Mouse (Mus musculus): ENCODE results near the gene Olfr935. TPM values are rescaled to one million over a fixed set of nuclear protein-coding genes. Genes with fewer than 3 reads are reported as not detected.

Gene Olfr935
- polyA plus RNA-seq (2014; fragmentation: Illumina TruSeq; extraction: RNeasy Lipid Tissue Mini Kit (QIAGEN cat#74804); ENCODE audit: low read depth, low replicate concordance), result not detected

DNA sequence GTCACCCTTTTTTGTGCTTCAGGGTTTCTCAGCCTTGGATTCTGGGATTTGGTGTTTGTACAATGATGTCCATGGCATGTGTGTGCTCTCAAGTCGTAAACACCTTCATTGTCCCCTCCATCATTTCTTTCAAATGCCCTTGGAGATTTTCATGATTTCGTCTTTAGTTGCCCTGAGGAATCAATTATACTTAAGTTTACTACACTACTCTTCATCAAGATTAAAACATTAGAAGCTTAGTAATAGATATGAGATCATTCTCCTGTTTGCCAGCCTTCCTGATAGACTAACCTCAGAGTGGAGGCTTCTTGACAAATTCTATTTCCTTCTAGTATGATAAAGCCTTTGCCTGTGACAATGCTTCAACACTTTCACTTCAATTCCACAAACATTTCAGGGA lies at the start of gene Olfr935:
Gene Olfr935 (minus strand): TSS at position 101 of the 400 bp plus-strand sequence.

DNA sequence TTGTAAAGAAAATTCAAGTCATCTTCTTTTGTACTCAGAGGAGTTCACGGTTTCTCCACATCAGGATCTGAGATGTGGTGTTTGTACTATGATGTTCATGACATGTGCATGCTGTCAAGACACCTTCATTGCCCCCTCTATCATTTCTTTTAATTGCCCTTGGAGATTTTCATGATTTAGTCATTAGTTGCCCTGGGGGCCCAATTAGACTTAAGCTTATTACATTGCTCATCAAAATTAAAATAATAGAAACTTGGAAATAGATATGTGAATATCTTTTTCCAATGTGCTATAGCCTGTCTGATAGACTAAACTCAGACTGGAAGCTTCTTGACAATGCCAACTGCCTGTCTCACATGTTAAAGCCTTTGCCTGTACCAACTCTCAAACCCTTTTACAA lies 23.8 kb upstream of the Olfr935 start, which contains the start of gene Olfr146:
Gene Olfr146 (minus strand): TSS at position 101 of the 400 bp plus-strand sequence.

GRCm38 (mm10) chr9:38988215-38988614 lies 11.3 kb downstream of the Olfr935 start, which contains the start of gene Olfr934:
TSS of gene Olfr934 (minus strand) at chr9:38988315.

DNA sequence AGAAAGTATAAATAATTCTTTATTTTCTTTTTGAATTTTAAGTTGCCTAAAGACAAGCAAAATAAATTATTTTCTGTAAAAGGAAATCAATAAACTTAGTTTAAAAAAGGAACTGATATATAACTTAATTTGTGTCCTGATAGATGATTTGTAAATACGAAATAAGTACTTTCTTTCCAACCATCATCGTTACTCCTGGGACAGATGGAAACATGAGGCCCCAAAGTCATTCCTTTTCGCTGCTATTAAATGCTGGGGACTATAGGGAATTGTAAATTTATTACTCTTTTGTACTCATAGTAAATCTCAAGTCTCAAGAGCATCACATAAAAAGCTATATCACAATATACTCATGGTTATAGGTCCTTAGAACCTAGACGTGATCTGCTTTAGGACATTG lies 27.5 kb downstream of the Olfr935 start, which contains the start of gene Olfr933:
Gene Olfr933 (plus strand): TSS at position 301 of the 400 bp plus-strand sequence.

Other genes starting within 250 kb of the Olfr935 start
- gene Olfr920, start 247.4 kb downstream of the Olfr935 start, polyA plus RNA-seq (2014; fragmentation: Illumina TruSeq; extraction: RNeasy Lipid Tissue Mini Kit (QIAGEN cat#74804); ENCODE audit: low read depth, low replicate concordance), result 2.5 TPM
- not detected for gene Olfr921, start 226.6 kb downstream of the Olfr935 start, polyA plus RNA-seq (2014; fragmentation: Illumina TruSeq; extraction: RNeasy Lipid Tissue Mini Kit (QIAGEN cat#74804); ENCODE audit: low read depth, low replicate concordance)
- gene Olfr922, start 185.1 kb downstream of the Olfr935 start, polyA plus RNA-seq (2014; fragmentation: Illumina TruSeq; extraction: RNeasy Lipid Tissue Mini Kit (QIAGEN cat#74804); ENCODE audit: low read depth, low replicate concordance), result not detected
- gene Olfr923, start 173.1 kb downstream of the Olfr935 start, polyA plus RNA-seq (2014; fragmentation: Illumina TruSeq; extraction: RNeasy Lipid Tissue Mini Kit (QIAGEN cat#74804); ENCODE audit: low read depth, low replicate concordance), result not detected
- not detected for gene Olfr924, start 155.2 kb downstream of the Olfr935 start, polyA plus RNA-seq (2014; fragmentation: Illumina TruSeq; extraction: RNeasy Lipid Tissue Mini Kit (QIAGEN cat#74804); ENCODE audit: low read depth, low replicate concordance)
- gene Olfr26, start 144.6 kb downstream of the Olfr935 start, polyA plus RNA-seq (2014; fragmentation: Illumina TruSeq; extraction: RNeasy Lipid Tissue Mini Kit (QIAGEN cat#74804); ENCODE audit: low read depth, low replicate concordance), result not detected
- not detected for gene Olfr926, start 122.6 kb downstream of the Olfr935 start, polyA plus RNA-seq (2014; fragmentation: Illumina TruSeq; extraction: RNeasy Lipid Tissue Mini Kit (QIAGEN cat#74804); ENCODE audit: low read depth, low replicate concordance)
- gene Olfr930, start 69.9 kb downstream of the Olfr935 start, polyA plus RNA-seq (2014; fragmentation: Illumina TruSeq; extraction: RNeasy Lipid Tissue Mini Kit (QIAGEN cat#74804); ENCODE audit: low read depth, low replicate concordance), result not detected
- not detected for gene Olfr933, start 27.4 kb downstream of the Olfr935 start, polyA plus RNA-seq (2014; fragmentation: Illumina TruSeq; extraction: RNeasy Lipid Tissue Mini Kit (QIAGEN cat#74804); ENCODE audit: low read depth, low replicate concordance)
- gene Olfr934, start 11.4 kb downstream of the Olfr935 start, polyA plus RNA-seq (2014; fragmentation: Illumina TruSeq; extraction: RNeasy Lipid Tissue Mini Kit (QIAGEN cat#74804); ENCODE audit: low read depth, low replicate concordance), result not detected
- not detected for gene Olfr146, start 23.7 kb upstream of the Olfr935 start, polyA plus RNA-seq (2014; fragmentation: Illumina TruSeq; extraction: RNeasy Lipid Tissue Mini Kit (QIAGEN cat#74804); ENCODE audit: low read depth, low replicate concordance)
- not detected for gene Olfr937, start 65.3 kb upstream of the Olfr935 start, polyA plus RNA-seq (2014; fragmentation: Illumina TruSeq; extraction: RNeasy Lipid Tissue Mini Kit (QIAGEN cat#74804); ENCODE audit: low read depth, low replicate concordance)
- gene Olfr938, start 79.2 kb upstream of the Olfr935 start, polyA plus RNA-seq (2014; fragmentation: Illumina TruSeq; extraction: RNeasy Lipid Tissue Mini Kit (QIAGEN cat#74804); ENCODE audit: low read depth, low replicate concordance), result not detected
- gene Olfr27, start 128.4 kb upstream of the Olfr935 start, polyA plus RNA-seq (2014; fragmentation: Illumina TruSeq; extraction: RNeasy Lipid Tissue Mini Kit (QIAGEN cat#74804); ENCODE audit: low read depth, low replicate concordance), result not detected
- not detected for gene Olfr943, start 166.6 kb upstream of the Olfr935 start, polyA plus RNA-seq (2014; fragmentation: Illumina TruSeq; extraction: RNeasy Lipid Tissue Mini Kit (QIAGEN cat#74804); ENCODE audit: low read depth, low replicate concordance)
- not detected for gene Olfr944, start 202.2 kb upstream of the Olfr935 start, polyA plus RNA-seq (2014; fragmentation: Illumina TruSeq; extraction: RNeasy Lipid Tissue Mini Kit (QIAGEN cat#74804); ENCODE audit: low read depth, low replicate concordance)